ENCODE assay signal across 7 mouse cellular contexts in the genomic region with DNA sequence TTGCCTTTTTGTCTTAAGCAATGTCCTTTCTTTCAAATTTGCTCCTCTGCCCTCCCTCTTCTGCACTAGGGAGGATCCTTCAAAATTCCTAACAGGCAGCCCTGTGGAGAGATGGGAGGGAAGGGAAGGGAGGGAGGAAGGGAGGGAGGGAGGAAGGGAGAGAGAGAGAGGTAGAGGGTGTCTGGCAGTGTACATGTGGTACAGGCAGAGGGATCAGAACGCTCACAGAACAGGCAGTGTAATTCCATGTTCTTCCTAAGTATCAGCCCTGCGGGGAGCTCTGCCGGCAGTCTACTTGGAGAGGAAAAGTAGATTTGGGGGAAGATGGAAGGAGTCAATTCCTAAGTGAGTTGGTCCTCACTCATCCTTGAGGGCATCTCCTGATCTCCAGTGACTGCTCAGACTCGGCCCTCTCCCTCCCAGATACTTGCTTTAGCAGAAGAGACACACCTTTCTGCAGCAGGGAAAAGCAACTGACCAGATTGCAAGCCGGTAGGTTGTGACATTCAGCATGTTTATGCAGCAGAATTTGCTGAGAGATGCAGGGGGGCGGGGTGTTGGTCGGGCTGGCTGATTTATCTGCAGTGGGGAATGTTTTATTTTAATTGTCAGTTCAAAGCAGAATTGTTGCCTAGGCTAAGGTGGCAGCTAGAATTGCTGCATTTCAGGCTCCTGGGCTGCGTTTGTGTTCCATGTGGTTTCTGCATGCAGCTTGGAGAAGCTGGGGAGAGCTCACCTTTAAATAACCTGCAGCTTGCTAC. TPM values are rescaled to one million over a fixed set of nuclear protein-coding genes. Genes with fewer than 3 reads are reported as not detected.
DNase-seq lines count a peak whose midpoint lies in the region; ATAC-seq lines count a peak whose summit lies in the region.

Frmd4a (plus strand) TSS at position 190 of the 761 bp plus-strand sequence.

- H3K36me3 ChIP-seq in lung, embryonic 16.5 days (ENCODE audit: control insufficient read depth, insufficient read depth, low read length) = no peaks in the 10 kb centered on the region
- no peaks in the 10 kb centered on the region for H3K36me3 ChIP-seq in embryonic facial prominence, embryonic 15.5 days
- no peaks in the 10 kb centered on the region for H3K36me3 ChIP-seq in neural tube, embryonic 13.5 days

- H3K4me2 ChIP-seq in lung, embryonic 16.5 days (ENCODE audit: low read depth, low read length) = no peak within 1 kb of the TSS
- H3K4me2 ChIP-seq in embryonic facial prominence, embryonic 15.5 days (replicated peaks) = peak within 1 kb of the TSS; percentile 28; the same call in 1 of the 2 replicates
- H3K4me2 ChIP-seq in neural tube, embryonic 13.5 days = peak within 1 kb of the TSS; percentile 39

- H3K9ac ChIP-seq in lung, embryonic 16.5 days (ENCODE audit: low read length) = no peak within 1 kb of the TSS
- H3K9ac ChIP-seq in embryonic facial prominence, embryonic 15.5 days = no peak within 1 kb of the TSS
- H3K9ac ChIP-seq in neural tube, embryonic 13.5 days = peak within 1 kb of the TSS; percentile 58

- WGBS in lung, embryonic 16.5 days = 24% methylated on average over 8 of the region's 8 CpGs
- WGBS in embryonic facial prominence, embryonic 15.5 days = 32% methylated on average over 8 of the region's 8 CpGs
- WGBS in neural tube, embryonic 13.5 days = 46% methylated on average over 8 of the region's 8 CpGs

- no peak within 1 kb of the TSS for H3K27ac ChIP-seq in lung, embryonic 16.5 days (ENCODE audit: low read length)
- H3K27ac ChIP-seq in embryonic facial prominence, embryonic 15.5 days (replicated peaks) = no peak within 1 kb of the TSS
- H3K27ac ChIP-seq in neural tube, embryonic 13.5 days (replicated peaks) = peak within 1 kb of the TSS; percentile 69

- H3K4me1 ChIP-seq in lung, embryonic 16.5 days (replicated peaks; ENCODE audit: control insufficient read depth, insufficient read depth, low read length) = no peaks in the 10 kb centered on the region
- peaks cover 13% of the 10 kb centered on the region for H3K4me1 ChIP-seq in embryonic facial prominence, embryonic 15.5 days
- peaks cover 30% of the 10 kb centered on the region for H3K4me1 ChIP-seq in neural tube, embryonic 13.5 days (replicated peaks)

- no peak for ATAC-seq in lung, embryonic 16.5 days (ENCODE audit: low read depth)
- no peak for ATAC-seq in embryonic facial prominence, embryonic 15.5 days (ENCODE audit: insufficient number of reproducible peaks, low FRiP score, low TSS enrichment, low read depth)
- ATAC-seq in neural tube, embryonic 13.5 days (ENCODE audit: low read depth) = peak; percentile 51; the same call in 1 of the 2 replicates

- no peaks in the 10 kb centered on the region; the same call in 1 of the 2 replicates for H3K27me3 ChIP-seq in lung, embryonic 16.5 days (ENCODE audit: control insufficient read depth, insufficient read depth, low read depth, low read length)
- no peaks in the 10 kb centered on the region for H3K27me3 ChIP-seq in embryonic facial prominence, embryonic 15.5 days
- H3K27me3 ChIP-seq in neural tube, embryonic 13.5 days = no peaks in the 10 kb centered on the region

- intact Hi-C loops in heart, postnatal 10 days (cut with DNase I) = no loop called here
- intact Hi-C loops in left cerebral cortex, postnatal 14 days (cut with DNase I) = loop anchor here (5.0 kb wide), 1 partner anchor 60 kb away; no protein-coding TSS in a partner anchor

- no peaks in the 10 kb centered on the region for H3K9me3 ChIP-seq in lung, embryonic 16.5 days (ENCODE audit: control insufficient read depth, low read length)
- no peaks in the 10 kb centered on the region for H3K9me3 ChIP-seq in embryonic facial prominence, embryonic 15.5 days (replicated peaks)
- H3K9me3 ChIP-seq in neural tube, embryonic 13.5 days = no peaks in the 10 kb centered on the region

- DNase-seq in lung, adult 18-20 months = no peak
- no peak for DNase-seq in heart, postnatal 10 days
- peak; percentile 56 to 63 for DNase-seq in left cerebral cortex, postnatal 14 days (ENCODE audit: low spot score in 2 of 2)
- no peak for DNase-seq in urinary bladder, postnatal 25 days (ENCODE audit: low spot score)

- H3K4me3 ChIP-seq in lung, embryonic 16.5 days (ENCODE audit: low read length) = no peak within 1 kb of the TSS
- H3K4me3 ChIP-seq in embryonic facial prominence, embryonic 15.5 days (replicated peaks) = no peak within 1 kb of the TSS
- H3K4me3 ChIP-seq in neural tube, embryonic 13.5 days = peak within 1 kb of the TSS; percentile 13

RNA-seq across cellular contexts. Expression of gene Frmd4a, which starts in this region (rescaled TPM):
- polyA plus RNA-seq in lung, embryonic 16.5 days (2015; fragmentation: Nextera tagmentation; extraction: Ambion mirVana) = 29.1 and 33.9 TPM in 2 replicates
- 39.5 and 40.1 TPM in 2 replicates for polyA plus RNA-seq in embryonic facial prominence, embryonic 15.5 days (2015; fragmentation: Nextera tagmentation; extraction: Ambion mirVana)
- 10 to 100 TPM; 45.7 to 52.5 TPM for total RNA-seq in heart, postnatal 10 days (2021)
- total RNA-seq in left cerebral cortex, postnatal 14 days (2021) = 10 to 100 TPM; 86.4 to 94.1 TPM
- polyA plus RNA-seq in neural tube, embryonic 13.5 days (2015; fragmentation: Nextera tagmentation; extraction: Ambion mirVana) = 49.2 and 51.0 TPM in 2 replicates

Comparison
In these comparisons a context has a peak if more than half of its experiments do, and no peak if none do; other contexts are left out.
1. DNase-seq: peak in left cerebral cortex, postnatal 14 days (2 of 2); none in lung, adult 18-20 months (0 of 2), heart, postnatal 10 days (0 of 2) and urinary bladder, postnatal 25 days (single experiment).